Mouse (Mus musculus) forebrain, embryonic 16.5 days (tissue): ENCODE measurements at regions not wholly inside any gene's neighbourhood (a gene's known extent, or its start where the extent isn't known, plus 50 kb on each side); places are given as distances from the start of the nearest gene placed in this dataset.

Experiments
- ATAC-seq: fragments of 200-750 bp; cut with Nextera tagmentation; 2 replicates; pipeline ENCODE4 v1.8.0; 2017; ENCODE audit warnings: mild to moderate bottlenecking, moderate library complexity
- H3K27ac ChIP-seq: fragments of 300-500 bp; sonication (generic); 2 replicates; pipeline ENCODE4 v1.5.1; 2014; ENCODE audit warnings: low read length, control low read depth
- H3K27me3 ChIP-seq: fragments of 300-500 bp; sonication (generic); replicated peaks from 2 replicates; pipeline ENCODE4 v1.6.1; 2014; ENCODE audit warnings: low read length; ENCODE audit not compliant: control insufficient read depth, insufficient read depth
- H3K36me3 ChIP-seq: fragments of 300-500 bp; sonication (generic); 2 replicates; pipeline ENCODE4 v1.6.1; 2014; ENCODE audit not compliant: control insufficient read depth, insufficient read depth
- H3K4me1 ChIP-seq: fragments of 300-500 bp; sonication (generic); replicated peaks from 2 replicates; pipeline ENCODE4 v1.6.1; 2014; ENCODE audit warnings: low read length; ENCODE audit not compliant: control insufficient read depth, insufficient read depth
- H3K4me2 ChIP-seq: fragments of 300-500 bp; sonication (generic); 2 replicates; pipeline ENCODE4 v1.6.1; 2014; ENCODE audit warnings: mild to moderate bottlenecking, low read length, control low read depth
- H3K4me3 ChIP-seq: fragments of 300-500 bp; sonication (generic); replicated peaks from 2 replicates; pipeline ENCODE4 v1.5.1; 2014; ENCODE audit warnings: mild to moderate bottlenecking, low read length, control low read depth
- H3K9ac ChIP-seq: fragments of 300-500 bp; sonication (generic); replicated peaks from 2 replicates; pipeline ENCODE4 v1.6.1; 2014; ENCODE audit warnings: low read depth, low read length, control low read depth
- H3K9me3 ChIP-seq: fragments of 300-500 bp; sonication (generic); 2 replicates; pipeline ENCODE4 v1.6.1; 2016; ENCODE audit warnings: low read length; ENCODE audit not compliant: control insufficient read depth
- WGBS: fragments of 180-500 bp; shearing (Covaris S2); extraction: QIAGEN DNeasy Blood & Tissue Kit; methylation state at CpG from one replicate; pipeline ENCODE4 v1.1.7; 2014; 5-methylcytosine and 5-hydroxymethylcytosine counted together

DNA sequence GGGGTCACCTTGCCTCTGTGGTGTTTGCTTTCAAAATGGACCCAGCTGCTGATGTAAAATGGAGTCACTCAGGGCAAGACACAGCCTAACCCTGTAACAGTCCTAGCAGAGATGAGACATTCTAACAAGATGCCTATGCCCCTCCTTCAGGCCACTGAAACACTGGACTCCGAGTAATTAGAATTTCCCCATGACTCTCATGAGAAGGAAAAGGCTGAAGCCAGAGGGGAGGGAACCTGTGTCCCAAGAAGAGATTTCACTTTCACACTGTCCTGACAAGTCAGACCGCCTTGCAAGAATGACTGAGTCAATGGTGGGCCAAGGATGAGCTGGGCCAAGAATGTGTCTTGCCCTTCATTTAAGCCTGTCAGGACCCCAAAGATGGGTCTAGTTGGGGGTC, 166.3 kb downstream of the Thbs2 start:
- H3K9me3 ChIP-seq = no peaks in the 10 kb centered on the region
- 0 out of 2 replicates have a peak, but pooled peaks cover 1% of the 10 kb centered on the region for H3K4me1 ChIP-seq
- no peaks in the 10 kb centered on the region for H3K36me3 ChIP-seq
- H3K4me3 ChIP-seq = no peak overlapping the region
- 92% methylated on average over 2 of the region's 2 CpGs for WGBS
- H3K9ac ChIP-seq = no peak overlapping the region
- no peak for ATAC-seq
- H3K27ac ChIP-seq = no peak overlapping the region
- no peak overlapping the region for H3K4me2 ChIP-seq
- no peaks in the 10 kb centered on the region for H3K27me3 ChIP-seq

DNA sequence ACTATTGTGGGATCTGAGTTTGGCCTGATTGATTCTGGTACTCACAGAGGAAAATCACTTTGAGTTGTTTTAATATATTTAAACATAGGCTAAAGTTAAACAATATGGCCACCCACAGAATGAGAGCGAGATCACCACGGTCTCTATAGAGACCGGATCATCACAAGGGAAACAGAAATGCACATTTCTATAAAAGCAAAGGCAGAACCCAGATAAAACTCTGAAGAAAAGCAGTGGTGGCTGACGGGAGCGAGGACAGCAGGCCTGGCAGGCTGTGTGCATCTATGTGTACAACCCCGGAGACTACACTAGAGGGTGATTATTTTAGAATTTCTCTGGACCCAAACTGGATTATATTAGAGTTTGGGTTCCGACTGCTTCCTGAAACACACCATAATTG, 168.8 kb downstream of the Thbs2 start:
- Histone ChIP-seq H3K9me3 (no peaks in the 10 kb centered on the region), H3K4me1 (no peaks in the 10 kb centered on the region), H3K4me3 (no peak overlapping the region), H3K27ac (no peak overlapping the region), H3K4me2 (no peak overlapping the region), H3K9ac (no peak overlapping the region), H3K27me3 (no peaks in the 10 kb centered on the region), H3K36me3 (no peaks in the 10 kb centered on the region)
- no peak for ATAC-seq
- WGBS = 75% methylated on average over 7 of the region's 7 CpGs

DNA sequence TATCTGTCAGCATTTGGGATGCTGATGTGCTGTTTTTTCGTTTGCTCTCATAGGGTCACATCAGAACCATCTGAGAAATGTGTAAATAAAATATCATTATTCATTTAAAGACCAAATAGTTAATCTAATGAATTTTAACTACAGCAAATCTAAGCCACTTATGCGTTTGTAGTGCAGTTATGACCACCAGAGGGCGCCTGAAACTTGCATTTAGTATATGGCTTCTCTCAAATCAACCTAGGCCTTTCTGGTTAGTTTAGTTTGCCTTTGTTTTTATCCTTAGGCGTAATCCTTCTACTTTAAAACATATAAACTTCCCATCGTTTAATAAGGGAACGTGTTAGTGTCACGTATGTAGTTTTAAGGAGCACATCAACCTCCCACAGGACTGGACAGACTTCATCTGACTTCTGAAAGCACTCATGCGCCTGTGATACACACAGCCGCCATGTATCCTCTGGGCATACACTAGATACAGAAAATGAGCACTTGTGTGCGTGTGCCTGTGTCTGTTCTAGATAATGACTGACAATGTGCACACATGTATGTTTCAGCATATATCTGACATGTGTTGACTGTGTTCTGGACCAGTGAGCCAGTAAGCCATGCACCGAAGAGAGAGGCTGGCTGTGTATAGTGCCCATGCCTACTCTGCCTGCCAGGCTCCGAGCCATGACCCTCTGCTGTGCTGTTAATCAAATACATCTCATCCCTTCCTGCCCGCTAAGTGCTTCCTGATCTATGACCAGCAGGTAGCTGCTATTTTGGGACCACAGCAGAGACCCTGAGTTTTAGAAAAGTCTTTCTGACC, 169.4 kb downstream of the Thbs2 start:
- Histone ChIP-seq H3K4me3 (no peak overlapping the region), H3K27me3 (no peaks in the 10 kb centered on the region), H3K36me3 (no peaks in the 10 kb centered on the region), H3K9me3 (no peaks in the 10 kb centered on the region), H3K4me2 (no peak overlapping the region), H3K27ac (no peak overlapping the region), H3K9ac (no peak overlapping the region), H3K4me1 (no peaks in the 10 kb centered on the region)
- ATAC-seq = peak; percentile 72
- WGBS = 50% methylated on average over 13 of the region's 13 CpGs

DNA sequence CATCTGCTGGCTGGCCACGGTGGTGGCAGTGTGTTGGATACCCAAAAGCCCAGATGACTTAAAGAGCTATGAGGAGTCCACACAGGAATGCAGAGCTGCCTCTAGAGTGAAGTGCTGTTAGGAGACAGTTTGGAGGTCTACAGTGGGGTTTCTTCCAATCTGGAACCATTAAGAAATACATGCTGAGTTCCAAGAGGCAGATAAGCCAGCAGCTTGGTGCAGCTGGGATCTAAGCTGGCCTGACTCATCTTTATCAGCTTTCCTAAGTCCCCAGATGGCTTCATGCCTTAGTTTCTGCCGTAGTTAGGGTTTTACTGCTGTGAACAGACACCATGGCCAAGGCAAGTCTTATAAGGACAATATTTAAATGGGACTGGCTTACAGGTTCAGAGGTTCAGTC, 172.0 kb downstream of the Thbs2 start:
- no peaks in the 10 kb centered on the region for H3K4me1 ChIP-seq
- no peak for ATAC-seq

DNA sequence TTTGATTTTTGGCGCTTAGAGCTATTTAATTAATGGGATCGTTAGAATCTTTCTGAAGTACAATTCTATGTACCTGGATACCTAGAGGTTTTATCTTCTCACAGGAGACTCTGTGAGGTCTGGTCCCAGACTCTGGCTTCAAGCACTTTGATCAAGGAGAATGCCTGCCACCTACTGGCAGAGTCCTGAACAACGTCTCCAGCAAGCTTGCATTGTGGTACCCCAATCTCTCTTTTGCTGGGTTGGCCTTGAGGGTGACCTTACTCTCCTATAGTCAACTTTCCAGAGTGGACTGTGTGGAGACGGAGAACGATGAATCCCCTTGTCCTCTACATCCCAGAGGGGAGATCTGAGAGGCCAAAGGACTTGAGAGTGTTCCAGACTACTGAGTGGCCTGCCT, 173.5 kb downstream of the Thbs2 start:
- WGBS = 14% methylated on average over 5 of the region's 5 CpGs
- no peak overlapping the region for H3K27ac ChIP-seq
- H3K4me1 ChIP-seq = no peaks in the 10 kb centered on the region
- H3K4me3 ChIP-seq = no peak overlapping the region
- H3K4me2 ChIP-seq = no peak overlapping the region
- H3K36me3 ChIP-seq = no peaks in the 10 kb centered on the region
- ATAC-seq = peak; percentile 58; the same call in 1 of the 2 replicates
- no peaks in the 10 kb centered on the region for H3K27me3 ChIP-seq
- H3K9me3 ChIP-seq = no peaks in the 10 kb centered on the region
- no peak overlapping the region for H3K9ac ChIP-seq

More for the DNA sequence above, 172.0 kb downstream of the Thbs2 start:
- Histone ChIP-seq H3K27ac (no peak overlapping the region), H3K4me2 (no peak overlapping the region), H3K36me3 (no peaks in the 10 kb centered on the region), H3K27me3 (no peaks in the 10 kb centered on the region), H3K4me3 (no peak overlapping the region), H3K9me3 (no peaks in the 10 kb centered on the region), H3K9ac (no peak overlapping the region)
- WGBS = 80% methylated on average over 2 of the region's 2 CpGs

DNA sequence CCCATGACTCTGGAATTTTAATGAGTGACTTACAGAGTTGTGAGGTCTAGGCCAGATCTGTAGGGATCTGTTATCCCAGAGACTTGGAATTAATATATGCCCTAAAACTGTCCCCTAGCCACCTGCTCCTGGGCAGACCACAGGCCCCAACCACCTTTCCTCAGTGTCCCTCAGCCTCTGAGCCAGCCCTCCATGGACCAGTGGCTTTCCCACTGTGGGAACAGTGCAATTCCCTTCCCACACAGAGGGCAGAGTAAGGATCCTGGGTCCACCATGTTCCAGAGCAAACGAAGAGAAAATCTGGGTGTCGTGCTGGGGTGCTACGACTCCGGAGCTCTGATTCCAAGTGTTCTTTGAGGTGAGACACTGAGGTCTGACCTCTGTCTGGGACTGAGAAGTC, 174.7 kb downstream of the Thbs2 start:
- Histone ChIP-seq H3K4me1 (no peaks in the 10 kb centered on the region), H3K9ac (no peak overlapping the region), H3K9me3 (no peaks in the 10 kb centered on the region), H3K27me3 (no peaks in the 10 kb centered on the region), H3K4me3 (no peak overlapping the region), H3K36me3 (no peaks in the 10 kb centered on the region), H3K4me2 (no peak overlapping the region), H3K27ac (no peak overlapping the region)
- no peak for ATAC-seq
- 88% methylated on average over 4 of the region's 4 CpGs for WGBS

DNA sequence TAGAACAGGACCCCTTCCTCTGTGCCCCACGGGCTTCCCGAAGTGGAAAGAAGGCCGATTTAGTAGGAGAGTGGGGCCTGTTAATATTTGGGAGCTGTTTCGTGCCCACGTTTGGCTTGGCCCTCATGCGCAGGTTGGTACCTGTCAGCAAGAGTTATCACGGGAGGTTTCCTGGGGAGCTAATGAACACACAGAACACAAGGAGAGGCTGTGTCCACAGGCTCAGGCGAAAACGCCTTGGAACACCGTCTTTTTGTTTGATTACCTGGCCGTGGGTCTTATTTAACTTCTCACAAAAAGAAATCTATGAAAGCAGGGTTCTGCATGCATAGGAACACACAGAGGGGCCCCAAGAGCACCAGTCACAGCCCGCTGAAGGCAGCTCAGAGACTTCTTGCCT, 175.8 kb downstream of the Thbs2 start:
- ATAC-seq = no peak
- H3K36me3 ChIP-seq = no peaks in the 10 kb centered on the region
- no peak overlapping the region for H3K9ac ChIP-seq
- no peaks in the 10 kb centered on the region for H3K27me3 ChIP-seq
- no peak overlapping the region for H3K27ac ChIP-seq
- no peaks in the 10 kb centered on the region for H3K4me1 ChIP-seq
- H3K4me2 ChIP-seq = no peak overlapping the region
- WGBS = 83% methylated on average over 12 of the region's 12 CpGs
- no peaks in the 10 kb centered on the region for H3K9me3 ChIP-seq
- H3K4me3 ChIP-seq = no peak overlapping the region

DNA sequence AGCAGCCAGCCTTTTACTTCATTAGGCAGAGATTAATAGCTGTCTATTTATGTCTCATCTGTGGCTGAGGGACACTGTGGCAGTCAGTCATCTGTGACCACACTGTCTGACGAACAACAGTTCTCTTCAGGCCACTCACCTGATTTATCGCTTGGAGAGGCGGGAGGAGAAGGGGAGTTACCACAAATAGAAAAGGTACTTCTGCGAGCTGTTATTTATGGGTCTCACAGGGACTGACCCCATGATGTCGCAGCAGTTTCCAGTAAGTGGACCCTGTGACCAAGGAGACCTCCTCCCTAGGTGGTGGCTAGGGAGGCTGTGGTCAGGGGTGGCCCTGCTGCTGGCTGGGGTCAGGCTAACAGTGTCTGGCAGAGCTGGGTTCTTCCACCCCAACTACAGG, 176.7 kb downstream of the Thbs2 start:
- H3K4me3 ChIP-seq = no peak overlapping the region
- 87% methylated on average over 5 of the region's 5 CpGs for WGBS
- no peak overlapping the region for H3K9ac ChIP-seq
- H3K4me2 ChIP-seq = no peak overlapping the region
- H3K4me1 ChIP-seq = no peaks in the 10 kb centered on the region
- no peaks in the 10 kb centered on the region for H3K36me3 ChIP-seq
- H3K9me3 ChIP-seq = no peaks in the 10 kb centered on the region
- no peak for ATAC-seq
- H3K27ac ChIP-seq = no peak overlapping the region
- no peaks in the 10 kb centered on the region for H3K27me3 ChIP-seq

DNA sequence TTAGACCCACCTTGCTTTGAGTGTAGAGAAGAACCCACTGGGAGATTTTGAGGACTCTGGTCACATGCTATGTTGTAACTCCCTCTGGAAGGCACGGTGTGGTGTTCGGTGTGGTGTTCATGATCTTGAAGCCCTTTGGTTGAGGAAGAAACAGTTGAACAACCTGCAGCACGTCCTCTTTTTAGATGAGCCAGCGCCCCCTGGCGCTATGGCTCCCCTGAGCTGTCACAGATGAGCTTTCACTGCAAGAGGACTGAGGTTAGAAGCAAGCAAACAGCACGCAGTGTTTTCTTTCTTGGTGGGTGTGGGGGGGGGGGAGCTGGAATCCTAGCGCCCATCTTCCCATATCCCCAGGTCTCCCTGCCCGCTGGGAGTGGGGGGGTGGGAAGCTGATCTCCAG, 177.9 kb downstream of the Thbs2 start:
- H3K4me2 ChIP-seq = no peak overlapping the region
- no peaks in the 10 kb centered on the region for H3K4me1 ChIP-seq
- H3K9ac ChIP-seq = no peak overlapping the region
- ATAC-seq = peak; percentile 48; the same call in 1 of the 2 replicates
- H3K9me3 ChIP-seq = no peaks in the 10 kb centered on the region
- no peak overlapping the region for H3K27ac ChIP-seq
- no peaks in the 10 kb centered on the region for H3K27me3 ChIP-seq
- H3K4me3 ChIP-seq = no peak overlapping the region
- no peaks in the 10 kb centered on the region for H3K36me3 ChIP-seq
- 22% methylated on average over 8 of the region's 8 CpGs for WGBS

DNA sequence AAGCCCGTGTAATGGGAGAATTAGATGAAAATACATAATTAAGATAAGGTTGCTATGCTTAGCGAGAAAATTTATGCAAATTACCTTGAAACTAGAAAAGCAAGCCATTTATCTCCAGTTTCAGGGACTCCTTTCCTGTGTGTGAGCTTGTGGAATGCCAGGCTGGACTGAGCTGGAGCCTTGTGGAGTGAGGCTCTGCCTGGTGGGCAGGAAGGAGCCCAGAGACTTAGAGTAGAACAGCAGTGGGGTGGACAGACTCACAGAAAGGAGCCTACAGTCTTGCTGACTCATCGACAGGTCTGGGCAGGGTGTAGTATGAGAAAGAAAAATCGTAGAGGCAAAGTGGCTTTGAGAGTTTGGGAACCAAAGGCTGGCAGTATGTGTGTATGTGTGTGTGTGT, 180.6 kb downstream of the Thbs2 start:
- Histone ChIP-seq H3K9ac (no peak overlapping the region), H3K4me1 (no peaks in the 10 kb centered on the region), H3K27ac (no peak overlapping the region), H3K4me2 (no peak overlapping the region), H3K36me3 (no peaks in the 10 kb centered on the region), H3K27me3 (no peaks in the 10 kb centered on the region), H3K4me3 (no peak overlapping the region), H3K9me3 (no peaks in the 10 kb centered on the region)
- ATAC-seq = no peak
- WGBS = 83% methylated on average over 4 of the region's 4 CpGs
